Mouse (Mus musculus) CH12.LX (cell line): ENCODE measurements around the gene Timm13.

ENCODE experiments used
- CTCF ChIP-seq, 2 experiments: IDR thresholded peaks in 1 of 2; conservative IDR thresholded peaks in 1 of 2; 2 replicates each; pipeline ENCODE4 v1.5.1; 2011 to 2012; ENCODE audit warnings: low read depth in 2 of 2, low read length in 2 of 2, improper control_type of control experiment in 1 of 2, inconsistent platforms in 1 of 2, mild to moderate bottlenecking in 1 of 2, moderate library complexity in 1 of 2
- JUN ChIP-seq: IDR thresholded peaks from 2 replicates; pipeline ENCODE4 v1.6.1; 2011; ENCODE audit warnings: low read depth, mild to moderate bottlenecking, low read length, improper control_type of control experiment, moderate library complexity; ENCODE audit not compliant: insufficient read depth
- POLR2A ChIP-seq: IDR thresholded peaks from 2 replicates; pipeline ENCODE4 v1.6.1; 2011; ENCODE audit warnings: low read depth, mild to moderate bottlenecking, improper control_type of control experiment, low read length

- TF ChIP-seq POLR2A = no peak
- no peak for TF ChIP-seq JUN
- no peak for TF ChIP-seq CTCF (conservative IDR thresholded peaks at IDR 0.05 in 1 of 2, IDR thresholded peaks at IDR 0.05 in 1 of 2; ENCODE audit: low read depth in 2 of 2, low read length in 2 of 2)
Observed at GRCm38 (mm10) chr10:80895100-80895499, 5.7 kb downstream of the Timm13 start.
